Mouse (Mus musculus) CH12.LX (cell line): ENCODE measurements around the gene Card19. TPM values are rescaled to one million over a fixed set of nuclear protein-coding genes. Genes with fewer than 3 reads are reported as not detected.

Experiments used
- DNase-seq: peaks from one replicate; pipeline ENCODE4 v3.0.0-alpha.2; 2013; ENCODE audit errors: extremely low read depth
- H3K27ac ChIP-seq: 2 replicates; pipeline ENCODE4 v1.5.1; 2012; ENCODE audit warnings: low read depth, mild to moderate bottlenecking, control low read depth, moderate library complexity; ENCODE audit not compliant: insufficient read depth
- H3K27me3 ChIP-seq: replicated peaks from 2 replicates; pipeline ENCODE3; 2012; ENCODE audit warnings: inconsistent platforms
- H3K36me3 ChIP-seq, 2 experiments: replicated peaks in 1 of 2; 2 replicates each; pipeline versions ENCODE3 to v1.6.1; 2012; ENCODE audit warnings: inconsistent platforms in 1 of 2, low read length in 1 of 2, mild to moderate bottlenecking in 1 of 2, mixed read lengths in 1 of 2, moderate library complexity in 1 of 2; ENCODE audit not compliant: control insufficient read depth in 1 of 2, insufficient read depth in 1 of 2
- H3K4me1 ChIP-seq, 2 experiments: 2 replicates each; pipeline ENCODE4 v1.6.1; 2012; ENCODE audit warnings: inconsistent platforms in 1 of 2, moderate library complexity in 1 of 2; ENCODE audit not compliant: insufficient read depth in 2 of 2, control insufficient read depth in 1 of 2
- H3K4me2 ChIP-seq: 2 replicates; pipeline ENCODE4 v1.6.1; 2012; ENCODE audit warnings: low read depth, mild to moderate bottlenecking, control low read depth; ENCODE audit not compliant: poor library complexity, insufficient read depth, severe bottlenecking
- H3K4me3 ChIP-seq, 3 experiments: fragments of 150-350 bp in 1 of 3; sonication (generic) in 1 of 3; replicated peaks in 1 of 3; 2 replicates each; pipeline versions ENCODE3 to v1.5.1; 2011 to 2012; ENCODE audit warnings: low read depth in 2 of 3, low read length in 2 of 3, mild to moderate bottlenecking in 2 of 3, moderate library complexity in 2 of 3, control low read depth in 1 of 3, improper control_type of control experiment in 1 of 3, inconsistent platforms in 1 of 3, mixed read lengths in 1 of 3; ENCODE audit not compliant: poor library complexity in 1 of 3
- H3K79me2 ChIP-seq: replicated peaks from 2 replicates; pipeline ENCODE4 v1.6.1; 2012; ENCODE audit warnings: mild to moderate bottlenecking, moderate library complexity; ENCODE audit not compliant: control insufficient read depth, poor library complexity, insufficient read depth, severe bottlenecking; ENCODE audit errors: extremely low read depth
- H3K9ac ChIP-seq: 2 replicates; pipeline ENCODE4 v1.6.1; 2012; ENCODE audit warnings: low read depth, mild to moderate bottlenecking, control low read depth, moderate library complexity; ENCODE audit not compliant: insufficient read depth
- H3K9me3 ChIP-seq: replicated peaks from 2 replicates; pipeline ENCODE3; 2012; ENCODE audit warnings: low read length, inconsistent platforms, mixed read lengths
- BHLHE40 ChIP-seq: IDR thresholded peaks from 2 replicates; pipeline ENCODE4 v1.6.1; 2011; ENCODE audit warnings: mild to moderate bottlenecking, low read depth, low read length, improper control_type of control experiment
- CHD1 ChIP-seq: IDR thresholded peaks from 2 replicates; pipeline ENCODE4 v1.6.1; 2012; ENCODE audit warnings: low read depth, low read length, improper control_type of control experiment, inconsistent platforms
- CHD2 ChIP-seq: IDR thresholded peaks from 2 replicates; pipeline ENCODE4 v1.6.1; 2011; ENCODE audit warnings: low read length, improper control_type of control experiment
- CTCF ChIP-seq, 2 experiments: IDR thresholded peaks in 1 of 2; conservative IDR thresholded peaks in 1 of 2; 2 replicates each; pipeline ENCODE4 v1.5.1; 2011 to 2012; ENCODE audit warnings: low read depth in 2 of 2, low read length in 2 of 2, improper control_type of control experiment in 1 of 2, inconsistent platforms in 1 of 2, mild to moderate bottlenecking in 1 of 2, moderate library complexity in 1 of 2
- E2F4 ChIP-seq: IDR thresholded peaks from 2 replicates; pipeline ENCODE4 v1.6.1; 2011; ENCODE audit warnings: low read depth, low read length, improper control_type of control experiment; ENCODE audit not compliant: insufficient replicate concordance
- ELF1 ChIP-seq: IDR thresholded peaks from 2 replicates; pipeline ENCODE4 v1.6.1; 2014; ENCODE audit warnings: low read depth, mild to moderate bottlenecking, inconsistent platforms, low read length, improper control_type of control experiment
- EP300 ChIP-seq: IDR thresholded peaks from 2 replicates; pipeline ENCODE4 v1.6.1; 2011; ENCODE audit warnings: low read length, improper control_type of control experiment
- ETS1 ChIP-seq: conservative IDR thresholded peaks from 2 replicates; pipeline ENCODE4 v1.6.1; 2012; ENCODE audit warnings: low read depth, mild to moderate bottlenecking, inconsistent platforms, low read length, improper control_type of control experiment, moderate library complexity
- GABPA ChIP-seq: IDR thresholded peaks from 2 replicates; pipeline ENCODE4 v1.6.1; 2012; ENCODE audit warnings: low read depth, low read length, improper control_type of control experiment, inconsistent platforms; ENCODE audit not compliant: insufficient replicate concordance
- HCFC1 ChIP-seq: IDR thresholded peaks from 2 replicates; pipeline ENCODE4 v1.6.1; 2012; ENCODE audit warnings: low read depth, mild to moderate bottlenecking, inconsistent platforms, low read length, improper control_type of control experiment
- JUN ChIP-seq: IDR thresholded peaks from 2 replicates; pipeline ENCODE4 v1.6.1; 2011; ENCODE audit warnings: low read depth, mild to moderate bottlenecking, low read length, improper control_type of control experiment, moderate library complexity; ENCODE audit not compliant: insufficient read depth
- JUND ChIP-seq: conservative IDR thresholded peaks from 2 replicates; pipeline ENCODE4 v1.6.1; 2011; ENCODE audit warnings: low read depth, low read length, improper control_type of control experiment
- MAFK ChIP-seq: IDR thresholded peaks from 2 replicates; pipeline ENCODE4 v1.6.1; 2011; ENCODE audit warnings: low read length, improper control_type of control experiment; ENCODE audit not compliant: insufficient replicate concordance
- MAX ChIP-seq: IDR thresholded peaks from 2 replicates; pipeline ENCODE4 v1.6.1; 2011; ENCODE audit warnings: low read length, improper control_type of control experiment
- MAZ ChIP-seq: IDR thresholded peaks from 2 replicates; pipeline ENCODE4 v1.6.1; 2012; ENCODE audit warnings: low read depth, mild to moderate bottlenecking, inconsistent platforms, low read length, improper control_type of control experiment, moderate library complexity
- MEF2A ChIP-seq: IDR thresholded peaks from 2 replicates; pipeline ENCODE4 v1.6.1; 2014; ENCODE audit warnings: low read depth, mild to moderate bottlenecking, inconsistent platforms, low read length, improper control_type of control experiment, borderline replicate concordance
- MXI1 ChIP-seq: IDR thresholded peaks from 2 replicates; pipeline ENCODE4 v1.6.1; 2011; ENCODE audit warnings: mild to moderate bottlenecking, low read depth, low read length, improper control_type of control experiment
- MYC ChIP-seq: IDR thresholded peaks from 2 replicates; pipeline ENCODE4 v1.6.1; 2011; ENCODE audit warnings: low read depth, mild to moderate bottlenecking, improper control_type of control experiment, low read length
- NELFE ChIP-seq: IDR thresholded peaks from 2 replicates; pipeline ENCODE4 v1.6.1; 2011; ENCODE audit warnings: low read depth, low read length, improper control_type of control experiment
- PAX5 ChIP-seq: IDR thresholded peaks from 2 replicates; pipeline ENCODE4 v1.6.1; 2012; ENCODE audit warnings: low read length, inconsistent platforms, mixed read lengths
- POLR2A ChIP-seq: IDR thresholded peaks from 2 replicates; pipeline ENCODE4 v1.6.1; 2011; ENCODE audit warnings: low read depth, mild to moderate bottlenecking, improper control_type of control experiment, low read length
- POLR2AphosphoS2 ChIP-seq: IDR thresholded peaks from 2 replicates; pipeline ENCODE4 v1.6.1; 2011; ENCODE audit warnings: low read depth, low read length, improper control_type of control experiment
- RAD21 ChIP-seq: IDR thresholded peaks from 2 replicates; pipeline ENCODE4 v1.6.1; 2011; ENCODE audit warnings: low read depth, mild to moderate bottlenecking, low read length, improper control_type of control experiment, moderate library complexity
- RCOR1 ChIP-seq: conservative IDR thresholded peaks from 2 replicates; pipeline ENCODE4 v1.6.1; 2012; ENCODE audit warnings: low read depth, mild to moderate bottlenecking, inconsistent platforms, low read length, improper control_type of control experiment
- SIN3A ChIP-seq: IDR thresholded peaks from 2 replicates; pipeline ENCODE4 v1.6.1; 2012; ENCODE audit warnings: low read length, improper control_type of control experiment, inconsistent platforms
- SMC3 ChIP-seq: IDR thresholded peaks from 2 replicates; pipeline ENCODE4 v1.6.1; 2011; ENCODE audit warnings: low read depth, low read length, improper control_type of control experiment
- TBP ChIP-seq: conservative IDR thresholded peaks from 2 replicates; pipeline ENCODE4 v1.6.1; 2011; ENCODE audit warnings: low read depth, low read length, improper control_type of control experiment
- TCF12 ChIP-seq: IDR thresholded peaks from 2 replicates; pipeline ENCODE4 v1.6.1; 2014; ENCODE audit warnings: low read depth, mild to moderate bottlenecking, inconsistent platforms, low read length, improper control_type of control experiment
- USF1 ChIP-seq: IDR thresholded peaks from 2 replicates; pipeline ENCODE4 v1.6.1; 2014; ENCODE audit warnings: low read depth, mild to moderate bottlenecking, inconsistent platforms, low read length, improper control_type of control experiment
- USF2 ChIP-seq: conservative IDR thresholded peaks from 2 replicates; pipeline ENCODE4 v1.6.1; 2011; ENCODE audit warnings: low read depth, low read length, improper control_type of control experiment
- ZC3H11A ChIP-seq: IDR thresholded peaks from 2 replicates; pipeline ENCODE4 v1.6.1; 2012; ENCODE audit warnings: low read depth, mild to moderate bottlenecking, inconsistent platforms, low read length, improper control_type of control experiment
- ZKSCAN1 ChIP-seq: IDR thresholded peaks from 2 replicates; pipeline ENCODE4 v1.6.1; 2012; ENCODE audit warnings: low read depth, inconsistent platforms, low read length, improper control_type of control experiment, borderline replicate concordance
- ZMIZ1 ChIP-seq: IDR thresholded peaks from 2 replicates; pipeline ENCODE4 v1.6.1; 2012; ENCODE audit warnings: low read depth, mild to moderate bottlenecking, inconsistent platforms, low read length, improper control_type of control experiment
- ZNF384 ChIP-seq: IDR thresholded peaks from 2 replicates; pipeline ENCODE4 v1.6.1; 2012; ENCODE audit warnings: low read depth, low read length, improper control_type of control experiment, inconsistent platforms
- dilution Hi-C: fragments of 300-500 bp; cut with MboI; formaldehyde crosslinking; loops from 2 replicates; pipeline ENCODE4 v1.14.3; 2020; ENCODE audit warnings: low sequenced_read_pairs; ENCODE audit not compliant: extremely low pct_unique_long_range_greater_than_20kb, extremely low pct_ligation_motif_present
- in situ Hi-C: fragments of 300-500 bp; cut with MboI; formaldehyde crosslinking; loops from 3 replicates; pipeline ENCODE4 v1.14.3; 2019; ENCODE audit warnings: low sequenced_read_pairs, low pct_ligation_motif_present, low pct_unique_long_range_greater_than_20kb, mixed read lengths
- polyA plus RNA-seq: library from polyadenylated mRNA; unstranded; fragments of >175 nt; gene quantifications from 2 replicates; pipeline ENCODE4 v1.2.1, GENCODE M21; 2012; ENCODE audit warnings: low read depth; ENCODE audit not compliant: insufficient read length
- total RNA-seq, 2 experiments: library from RNA; depleted of rRNA; stranded (reverse); fragments of 300-350 nt in 1 of 2; fragments of >200 nt in 1 of 2; gene quantifications; 2 replicates each; pipeline ENCODE4 v1.2.3; 2012 to 2014

Card19 gene
- total and polyA plus RNA-seq, 3 experiments = 3.9 to 9.3 (median 5.2) TPM

DNA sequence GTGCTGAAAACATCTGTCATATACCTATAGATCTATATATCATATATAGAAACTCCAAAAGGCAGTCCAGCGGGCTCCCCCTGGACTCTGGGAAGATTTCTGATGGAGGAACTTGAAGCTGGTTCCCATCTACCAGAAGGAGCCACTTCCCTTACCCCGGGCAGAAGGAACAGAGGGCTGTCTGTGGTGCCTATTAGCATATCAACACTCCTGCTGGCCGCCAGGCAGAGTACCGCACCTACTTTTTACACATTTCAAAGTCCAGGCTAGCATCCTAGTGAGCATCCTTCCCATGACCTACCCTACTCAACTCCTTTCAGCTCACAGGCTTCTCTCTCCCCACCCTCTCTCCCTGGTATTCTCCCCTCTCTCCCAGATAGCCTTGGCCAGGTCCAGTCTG is 9.8 kb upstream of the Card19 start:
- Histone ChIP-seq H3K27me3 (no peaks in the 10 kb centered on the region), H3K4me1 (peaks cover 8 to 35% of the 10 kb centered on the region in 2 experiments), H3K9me3 (peaks cover 5% of the 10 kb centered on the region), H3K79me2 (no peaks in the 10 kb centered on the region), H3K36me3 (no peaks in the 10 kb centered on the region), H3K4me2 (no peak overlapping the region), H3K4me3 (no peak overlapping the region), H3K27ac (no peak overlapping the region), H3K9ac (no peak overlapping the region)
- in situ Hi-C loops = no loop called here
- dilution Hi-C loops = no loop called here
- DNase-seq = no peak
- TF ChIP-seq BHLHE40 (no peak), MEF2A (no peak)
- TF ChIP-seq, all 38 proteins: peak for 0

GRCm38 (mm10) chr13:49225159-49225558 is 9.3 kb upstream of the Card19 start:
- peak; percentile 65 for DNase-seq
- no peaks in the 10 kb centered on the region for H3K36me3 ChIP-seq
- dilution Hi-C loops = no loop called here
- H3K4me1 ChIP-seq = peaks cover 8 to 31% of the 10 kb centered on the region in 2 experiments
- no peak overlapping the region for H3K4me3 ChIP-seq
- H3K27ac ChIP-seq = no peak overlapping the region
- no peaks in the 10 kb centered on the region for H3K27me3 ChIP-seq
- peaks cover 5% of the 10 kb centered on the region for H3K9me3 ChIP-seq
- no peaks in the 10 kb centered on the region for H3K79me2 ChIP-seq
- in situ Hi-C loops = no loop called here
- no peak overlapping the region for H3K9ac ChIP-seq
- no peak overlapping the region for H3K4me2 ChIP-seq
- TF ChIP-seq POLR2AphosphoS2 (no peak), MXI1 (no peak), EP300 (peak; percentile 86), PAX5 (no peak), MAX (no peak), JUN (0 out of 2 replicates have a peak, but pooled peaks have one; percentile 23), USF1 (no peak), MYC (0 out of 2 replicates have a peak, but pooled peaks have one; percentile 12), ZNF384 (0 out of 2 replicates have a peak, but pooled peaks have one; percentile 21), SIN3A (peak; percentile 37; the same call in 1 of the 2 replicates), E2F4 (no peak), ZKSCAN1 (no peak), NELFE (no peak), ETS1 (0 out of 2 replicates have a peak, but pooled peaks have one; percentile 57), SMC3 (no peak), CHD1 (no peak), ZC3H11A (no peak), JUND (peak; percentile 48; the same call in 1 of the 2 replicates), HCFC1 (peak; percentile 43), USF2 (no peak), TBP (no peak), CTCF (conservative IDR thresholded peaks at IDR 0.05 in 1 of 2, IDR thresholded peaks at IDR 0.05 in 1 of 2; ENCODE audit: low read depth in 2 of 2, low read length in 2 of 2) (no peak), MAZ (peak; percentile 99), RAD21 (no peak), CHD2 (0 out of 2 replicates have a peak, but pooled peaks have one; percentile 23), ZMIZ1 (no peak), MAFK (no peak), ELF1 (peak; percentile 52), GABPA (no peak), POLR2A (no peak), BHLHE40 (0 out of 2 replicates have a peak, but pooled peaks have one; percentile 24), TCF12 (no peak), RCOR1 (peak; percentile 60; the same call in 1 of the 2 replicates)
